Mouse (Mus musculus) regulatory T cell (primary cell): ENCODE results near the gene Lrp11.
"Not testable (repeated sequence)": the region's sequence is repeated elsewhere in the genome, so short reads cannot be mapped to it uniquely, and the experiment has no call there.

Experiments used
- in situ Hi-C: fragments of 300-600 bp; cut with MboI, MseI; formaldehyde crosslinking; loops from one replicate; pipeline ENCODE4 v1.15.1; 2025; ENCODE audit warnings: high pct_unique_total_duplicates

Lrp11 gene

DNA sequence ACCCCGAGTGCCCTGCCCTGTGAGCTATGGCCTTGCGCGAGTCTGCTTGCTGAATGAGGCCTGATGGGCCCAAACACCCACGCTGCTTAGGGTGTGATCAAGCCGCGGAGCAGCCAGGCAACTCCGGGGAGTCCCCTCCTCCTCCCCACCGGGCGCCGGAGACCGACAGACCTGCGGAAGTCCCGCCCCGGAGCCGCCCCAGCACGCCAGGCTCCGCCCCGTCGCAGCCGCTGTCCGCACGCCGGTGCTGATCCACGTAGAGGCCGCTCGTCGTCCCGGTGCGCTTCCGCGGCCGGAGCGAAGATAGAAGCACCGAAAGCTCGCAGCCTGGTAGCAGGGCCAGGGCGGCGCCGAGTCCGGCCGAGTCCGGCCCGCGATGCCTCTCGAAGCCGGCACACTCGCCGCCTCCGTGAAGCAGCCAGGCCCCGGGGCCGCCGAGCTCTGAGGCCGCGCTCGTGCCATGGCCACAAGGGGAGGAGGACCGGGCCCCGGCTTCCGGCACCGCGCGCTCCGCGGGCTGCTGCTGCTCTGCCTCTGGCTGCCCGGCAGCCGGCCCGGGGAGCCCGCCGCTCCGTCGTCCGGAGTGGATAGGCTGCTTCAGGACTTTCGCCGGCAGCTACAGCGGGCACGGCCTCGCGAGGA is at the start of gene Lrp11:
Gene Lrp11 (plus strand): TSS at position 209 of the 642 bp plus-strand sequence.
- in situ Hi-C loops: loop anchor here (5.0 to 25.0 kb wide), 2 partner anchors 367 to 602 kb away; no protein-coding TSS in a partner anchor

DNA sequence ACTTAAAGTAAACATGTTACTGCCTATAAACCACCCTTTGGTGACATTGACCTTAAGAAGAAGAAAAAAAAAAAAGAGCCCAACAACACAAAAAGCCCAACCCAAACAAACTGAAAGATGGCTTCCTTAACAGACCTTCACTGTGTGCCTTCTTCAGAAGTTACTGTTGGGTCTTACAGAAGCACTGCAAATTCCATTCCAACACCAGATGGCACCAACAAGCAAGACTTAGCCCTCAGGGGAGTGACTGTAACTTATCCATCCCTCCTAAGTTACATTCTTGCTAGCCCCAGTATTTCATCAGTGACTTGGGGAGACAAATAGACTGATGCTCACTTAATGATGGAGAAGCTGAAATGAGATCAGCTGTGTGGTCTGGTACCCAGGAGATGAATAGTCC is 11.6 kb upstream of the Lrp11 start:
- in situ Hi-C loops: loop anchor here (5.0 to 25.0 kb wide), 3 partner anchors 81 to 591 kb away; no protein-coding TSS in a partner anchor

- in situ Hi-C loops: loop anchor here (25.0 kb wide), 1 partner anchor 594 kb away; no protein-coding TSS in a partner anchor
Measured at GRCm38 (mm10) chr10:7581401-7581800, 8.2 kb upstream of the Lrp11 start.

DNA sequence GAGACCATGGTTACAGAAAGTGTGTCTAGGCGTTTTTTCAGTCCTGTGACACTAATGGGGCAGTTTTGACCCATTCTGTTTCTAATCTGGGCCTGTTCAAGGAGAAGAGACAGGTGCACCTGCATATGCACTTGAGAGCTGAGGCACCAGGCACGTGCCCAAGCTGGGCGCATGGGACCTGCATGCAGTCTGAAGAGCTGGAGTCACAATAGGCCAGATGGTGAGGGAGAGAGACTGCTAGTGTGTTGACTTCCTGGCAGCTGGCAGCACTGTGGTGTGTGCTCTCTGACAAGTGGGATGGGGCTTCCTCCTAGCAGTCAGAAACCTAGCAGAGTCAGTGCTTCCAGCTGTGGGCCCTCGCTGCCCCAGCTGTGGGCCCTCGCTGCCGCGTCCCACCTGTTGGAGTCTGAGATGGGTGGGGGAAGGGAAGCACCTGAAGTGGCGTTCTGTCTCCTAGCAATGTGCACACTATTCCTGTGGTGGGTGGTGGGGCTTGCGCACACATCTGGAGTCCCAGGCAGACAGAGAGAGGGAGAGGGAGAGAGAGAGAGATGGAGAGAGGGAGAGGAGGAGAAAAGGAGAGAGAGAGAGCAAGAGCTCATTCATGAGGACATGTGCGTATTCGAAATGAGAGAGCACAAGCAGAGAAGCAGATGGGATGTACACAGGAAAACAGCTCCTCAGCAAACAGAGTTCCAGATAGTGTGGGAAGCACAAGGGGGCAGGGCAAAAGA is 7.3 kb upstream of the Lrp11 start:
- in situ Hi-C loops: loop anchor here (25.0 kb wide), 1 partner anchor 595 kb away; no protein-coding TSS in a partner anchor

GRCm38 (mm10) chr10:7582891-7583557 is 6.6 kb upstream of the Lrp11 start:
- in situ Hi-C loops: loop anchor here (25.0 kb wide), 1 partner anchor 596 kb away; no protein-coding TSS in a partner anchor

GRCm38 (mm10) chr10:7586771-7587170 is 2.8 kb upstream of the Lrp11 start:
- in situ Hi-C loops: loop anchor here (25.0 kb wide), 1 partner anchor 599 kb away; no protein-coding TSS in a partner anchor

DNA sequence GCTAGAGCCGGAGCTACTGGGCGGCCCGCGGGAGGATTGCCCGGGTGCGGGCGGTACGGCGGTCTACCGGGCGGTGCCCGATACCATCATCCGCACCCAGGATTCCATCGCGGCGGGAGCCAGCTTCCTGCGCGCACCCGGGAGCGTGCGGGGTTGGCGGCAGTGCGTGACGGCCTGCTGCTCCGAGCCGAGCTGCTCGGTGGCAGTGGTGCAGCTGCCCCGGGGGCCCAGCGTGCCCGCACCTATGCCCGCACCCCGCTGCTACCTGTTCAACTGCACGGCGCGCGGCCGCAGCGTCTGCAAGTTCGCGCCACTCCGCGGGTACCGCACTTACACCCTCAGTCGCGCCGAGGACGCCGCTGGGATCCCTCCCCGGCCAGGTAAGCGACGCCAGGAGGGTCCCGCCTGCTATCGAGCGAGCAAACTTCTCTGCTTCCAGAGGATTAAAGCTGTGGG is 662 bp downstream of the Lrp11 start:
- in situ Hi-C loops: loop anchor here (5.0 to 25.0 kb wide), 2 partner anchors 368 to 603 kb away; no protein-coding TSS in a partner anchor

- in situ Hi-C loops: loop anchor here (5.0 to 25.0 kb wide), 2 partner anchors 368 to 603 kb away; no protein-coding TSS in a partner anchor
Measured at GRCm38 (mm10) chr10:7590792-7591191, 1.2 kb downstream of the Lrp11 start.

DNA sequence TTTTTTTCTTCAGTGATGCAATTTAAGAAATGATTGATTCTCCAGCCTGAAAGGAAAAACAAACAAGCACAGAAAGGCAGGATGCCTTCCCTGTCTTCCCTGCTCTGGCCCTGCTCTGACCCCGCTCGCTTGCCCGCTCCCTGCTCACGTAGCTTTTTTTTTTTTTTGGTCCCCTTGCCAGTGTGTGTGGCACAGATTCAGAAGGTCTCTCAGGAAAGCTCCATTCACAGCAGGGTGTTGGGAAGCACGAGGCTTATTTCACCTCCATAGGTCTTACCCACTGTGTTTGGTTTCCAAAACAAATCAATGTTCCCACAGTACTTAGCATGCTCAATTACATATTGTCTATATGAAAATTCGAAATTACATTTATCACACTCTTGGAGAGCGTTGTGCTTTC is 5.2 kb downstream of the Lrp11 start:
- in situ Hi-C loops: loop anchor here (5.0 to 25.0 kb wide), 2 partner anchors 372 to 607 kb away; no protein-coding TSS in a partner anchor

GRCm38 (mm10) chr10:7596251-7596650 is 6.7 kb downstream of the Lrp11 start:
- in situ Hi-C loops: loop anchor here (25.0 kb wide), 1 partner anchor 609 kb away; no protein-coding TSS in a partner anchor

DNA sequence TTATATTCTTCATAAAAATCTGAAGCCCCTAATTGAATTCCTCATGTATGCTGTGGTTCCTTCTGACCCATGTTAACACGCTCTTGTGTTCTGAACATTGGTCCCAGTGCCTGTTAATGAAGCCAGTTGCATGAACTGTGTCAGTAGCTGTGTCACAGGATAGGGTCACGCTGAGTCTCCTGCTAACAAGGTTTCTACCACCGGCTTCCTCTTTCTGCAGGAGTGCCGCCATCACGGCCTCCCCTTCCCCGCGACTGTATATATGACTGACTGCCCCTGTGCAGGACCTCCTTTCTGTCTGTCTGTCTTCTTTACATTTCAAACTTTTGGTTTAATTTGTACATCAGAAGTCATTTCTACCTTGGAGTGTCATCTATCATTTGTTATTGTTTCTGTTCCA is 8.6 kb downstream of the Lrp11 start:
- in situ Hi-C loops: loop anchor here (25.0 kb wide), 1 partner anchor 611 kb away; no protein-coding TSS in a partner anchor

DNA sequence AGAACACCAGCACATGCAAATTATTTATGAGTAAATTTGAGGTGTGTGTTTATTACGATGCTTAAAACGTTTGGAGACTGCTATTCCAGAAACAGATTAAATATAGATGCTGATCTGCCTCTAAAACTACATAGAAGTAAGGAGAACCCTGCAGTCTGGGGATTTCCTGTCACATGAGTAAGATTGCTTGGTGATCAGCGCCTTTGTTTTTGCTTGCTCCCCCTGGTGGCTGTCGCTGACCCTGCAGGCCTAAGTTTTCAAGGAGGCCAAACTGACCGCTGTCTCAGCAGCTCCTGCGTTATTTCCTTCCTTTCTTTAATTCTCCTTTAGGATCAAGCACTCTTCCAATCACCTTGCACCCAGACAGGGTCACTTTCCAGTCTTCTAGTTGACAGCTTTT is 11.0 kb downstream of the Lrp11 start:
- in situ Hi-C loops: loop anchor here (5.0 to 10.0 kb wide), 3 partner anchors 138 to 1796 kb away; partner anchors contain the start of gene Fbxo5

DNA sequence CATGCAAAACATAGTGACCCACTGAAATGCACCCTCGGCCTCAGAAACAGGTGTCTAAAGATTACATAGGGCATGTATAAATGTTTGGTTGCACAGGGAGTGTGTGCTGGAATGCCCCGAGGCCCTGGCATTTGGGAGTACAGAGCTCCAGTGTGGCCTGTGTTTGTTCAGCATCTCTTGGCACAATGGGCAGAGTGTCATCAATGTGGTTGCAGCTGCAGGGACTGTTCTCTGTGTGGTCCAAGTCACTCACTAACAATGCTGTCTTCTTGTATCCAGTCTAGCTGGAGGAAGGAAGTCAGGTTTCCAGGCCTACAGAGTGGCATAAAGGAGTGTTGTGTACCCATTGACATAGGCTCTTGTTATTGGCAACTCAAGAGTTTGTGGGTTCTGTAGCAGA is 15.6 kb downstream of the Lrp11 start:
- in situ Hi-C loops: loop anchor here (5.0 to 10.0 kb wide), 3 partner anchors 42 to 1800 kb away; partner anchors contain the start of gene Fbxo5

DNA sequence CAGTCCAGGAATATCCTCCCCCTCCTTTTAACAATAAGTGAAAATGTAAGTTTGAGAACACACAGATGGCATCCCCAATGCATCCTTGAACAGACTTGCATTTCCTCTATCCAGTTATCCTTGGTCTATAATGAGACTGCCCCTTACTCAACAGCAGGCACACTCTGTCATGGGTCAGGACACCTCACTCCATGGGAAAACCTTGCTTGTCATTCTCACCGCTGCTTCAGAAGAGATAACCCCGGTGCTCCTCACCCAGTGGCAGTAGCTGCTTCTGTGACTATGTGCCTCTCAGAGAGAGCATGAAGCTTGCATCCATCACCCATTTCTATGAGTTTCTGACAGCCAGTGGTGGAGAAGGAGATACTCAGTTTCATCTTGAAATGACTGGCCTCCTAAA is 16.8 kb downstream of the Lrp11 start:
- in situ Hi-C loops: loop anchor here (5.0 to 10.0 kb wide), 3 partner anchors 41 to 1802 kb away; partner anchors contain the start of gene Fbxo5

- in situ Hi-C loops: loop anchor here (5.0 to 10.0 kb wide), 3 partner anchors 39 to 1804 kb away; partner anchors contain the start of gene Fbxo5
Measured at GRCm38 (mm10) chr10:7608611-7609010, 19.0 kb downstream of the Lrp11 start.

GRCm38 (mm10) chr10:7611647-7612046 is 22.0 kb downstream of the Lrp11 start:
- in situ Hi-C loops: no loop called here

GRCm38 (mm10) chr10:7612210-7612609 is 22.6 kb downstream of the Lrp11 start:
- in situ Hi-C loops: not testable (repeated sequence)

- in situ Hi-C loops: no loop called here
Measured at GRCm38 (mm10) chr10:7614834-7615233, 25.2 kb downstream of the Lrp11 start.

GRCm38 (mm10) chr10:7617146-7617545 is 27.5 kb downstream of the Lrp11 start:
- in situ Hi-C loops: not testable (repeated sequence)

- in situ Hi-C loops: not testable (repeated sequence)
Measured at GRCm38 (mm10) chr10:7617556-7617955, 28.0 kb downstream of the Lrp11 start.

GRCm38 (mm10) chr10:7619821-7620241 is 30.2 kb downstream of the Lrp11 start:
- in situ Hi-C loops: no loop called here
